Mouse (Mus musculus): ENCODE results near the gene Atxn1.

The Atxn1 gene

DNA sequence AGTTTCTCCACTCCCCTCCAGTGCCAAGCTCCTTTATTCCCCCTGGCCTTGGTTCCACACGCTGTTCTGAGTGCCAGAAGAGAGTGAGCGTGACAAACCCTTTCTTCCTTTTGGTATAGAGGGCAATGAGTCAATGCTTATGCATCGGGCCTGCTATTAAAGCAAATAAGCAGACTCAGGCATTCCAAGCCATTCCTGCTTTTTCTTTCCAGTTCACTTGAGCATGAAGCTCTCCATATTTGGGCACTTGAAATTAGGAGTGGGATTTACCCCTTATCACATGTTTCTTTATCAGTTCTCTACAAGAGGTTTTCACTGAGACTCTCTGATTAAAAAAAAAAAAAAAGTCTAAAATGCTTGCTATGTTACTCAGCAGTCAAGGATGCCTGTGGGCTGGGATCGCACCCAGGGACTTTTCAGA lies 279.9 kb downstream of the Atxn1 start:
- DNase-seq (ENCODE audit: low spot score in 2 of 2) = no peak

DNA sequence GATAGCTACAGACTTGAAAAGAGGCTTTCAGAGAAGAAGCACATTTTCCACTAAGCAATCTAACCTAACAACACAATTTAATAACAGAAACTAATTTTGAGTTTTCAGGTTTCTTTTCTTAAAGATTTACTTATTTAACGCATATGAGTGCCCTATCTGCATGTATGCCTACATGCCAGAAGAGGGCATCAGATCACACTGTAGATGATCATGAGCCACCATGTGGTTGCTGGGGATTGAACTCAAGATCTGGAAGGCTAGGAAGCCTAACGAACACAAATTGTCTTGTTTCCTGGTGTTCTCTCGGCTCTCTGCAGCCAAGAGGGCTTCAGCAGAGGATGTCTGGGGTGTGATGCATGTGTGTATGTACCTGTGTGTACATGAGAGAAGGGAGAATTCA lies 280.8 kb downstream of the Atxn1 start:
- no peak for DNase-seq (ENCODE audit: low spot score in 2 of 2)

- no peak for DNase-seq (ENCODE audit: low spot score in 2 of 2)
These were observed 283.6 kb downstream of the Atxn1 start for GRCm38 (mm10) chr13:45681196-45681595.

- DNase-seq (ENCODE audit: low spot score in 2 of 2) = no peak
These were observed 284.2 kb downstream of the Atxn1 start for GRCm38 (mm10) chr13:45680651-45681050.

DNA sequence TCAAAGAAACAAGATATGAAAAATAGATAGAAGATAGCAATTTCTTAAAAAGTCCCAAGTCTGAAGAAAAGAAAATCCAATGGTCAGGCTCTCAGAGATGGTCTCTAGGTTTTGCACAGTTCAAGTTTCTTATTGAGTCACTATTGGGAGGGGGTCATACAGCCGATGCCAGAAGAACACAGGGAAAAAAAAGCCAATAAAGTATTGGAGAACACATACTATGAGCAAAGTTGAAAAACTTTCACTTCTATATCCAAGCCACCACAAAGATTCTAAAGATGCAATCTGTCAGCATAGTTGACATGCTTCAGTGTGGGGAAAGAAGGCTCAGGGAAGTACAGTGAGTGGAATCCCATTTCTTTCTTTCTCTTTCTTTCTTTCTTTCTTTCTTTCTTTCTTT lies 285.7 kb downstream of the Atxn1 start:
- no peak for DNase-seq (ENCODE audit: low spot score in 2 of 2)

DNA sequence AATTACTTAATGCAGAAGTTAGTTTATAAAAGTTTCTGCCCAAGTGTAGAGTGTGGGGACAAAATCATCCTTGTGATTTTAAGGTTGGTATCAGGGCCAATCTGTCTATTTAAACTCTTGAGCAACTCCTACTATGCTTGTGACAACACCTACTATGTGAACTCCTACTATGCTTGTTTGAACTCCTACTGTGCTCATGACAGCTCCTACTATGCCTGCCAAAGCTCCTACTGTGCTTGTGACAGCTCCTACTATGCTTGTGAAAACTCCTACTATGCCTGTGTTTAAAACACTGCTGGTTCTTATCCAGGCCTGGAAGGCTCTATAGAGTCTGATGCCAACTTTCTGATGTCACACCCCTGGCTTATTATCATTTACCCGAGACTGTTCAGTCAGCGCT lies 292.2 kb downstream of the Atxn1 start:
- no peak for DNase-seq (ENCODE audit: low spot score in 2 of 2)

GRCm38 (mm10) chr13:45669969-45670368 lies 294.8 kb downstream of the Atxn1 start:
- DNase-seq (ENCODE audit: low spot score in 2 of 2) = no peak

DNA sequence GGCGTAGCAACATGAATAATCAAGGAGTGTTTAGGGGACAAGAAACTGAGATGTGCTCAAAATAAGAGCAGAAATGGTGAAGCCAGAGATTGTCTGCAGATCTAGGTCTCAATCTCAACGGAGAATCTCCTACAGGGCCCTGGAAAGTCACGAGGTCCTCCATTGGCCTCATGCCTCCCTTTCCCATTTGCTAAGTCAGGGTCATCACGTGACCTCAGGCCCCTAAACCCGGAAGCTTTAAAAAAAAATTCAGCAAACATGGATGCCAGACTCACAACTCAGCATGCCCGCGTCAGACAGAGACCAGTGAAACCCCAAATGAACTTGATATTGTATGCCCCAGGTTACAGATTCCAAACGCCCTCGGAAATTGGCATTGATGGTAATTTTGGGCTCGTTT lies 302.0 kb downstream of the Atxn1 start:
- no peak for DNase-seq (ENCODE audit: low spot score in 2 of 2)

DNA sequence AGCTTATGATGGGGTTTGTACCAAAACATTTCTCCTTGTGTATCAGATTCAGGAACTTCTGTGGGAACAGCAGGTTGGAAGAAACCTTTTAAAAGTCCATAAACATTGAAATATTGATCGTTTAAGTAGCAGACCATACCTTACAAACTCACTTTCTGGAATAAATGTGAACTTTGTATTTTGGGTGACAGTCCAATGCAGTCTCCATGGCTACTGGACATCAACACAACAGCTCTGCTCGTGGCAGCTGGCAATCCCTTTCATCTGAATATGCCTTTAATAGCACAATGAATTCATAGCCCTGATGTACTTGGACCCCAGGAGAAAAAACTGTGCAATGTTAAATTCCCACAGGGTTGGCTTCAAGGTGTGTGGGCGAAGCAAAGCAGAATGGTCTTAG lies 302.6 kb downstream of the Atxn1 start:
- no peak for DNase-seq (ENCODE audit: low spot score in 2 of 2)

DNA sequence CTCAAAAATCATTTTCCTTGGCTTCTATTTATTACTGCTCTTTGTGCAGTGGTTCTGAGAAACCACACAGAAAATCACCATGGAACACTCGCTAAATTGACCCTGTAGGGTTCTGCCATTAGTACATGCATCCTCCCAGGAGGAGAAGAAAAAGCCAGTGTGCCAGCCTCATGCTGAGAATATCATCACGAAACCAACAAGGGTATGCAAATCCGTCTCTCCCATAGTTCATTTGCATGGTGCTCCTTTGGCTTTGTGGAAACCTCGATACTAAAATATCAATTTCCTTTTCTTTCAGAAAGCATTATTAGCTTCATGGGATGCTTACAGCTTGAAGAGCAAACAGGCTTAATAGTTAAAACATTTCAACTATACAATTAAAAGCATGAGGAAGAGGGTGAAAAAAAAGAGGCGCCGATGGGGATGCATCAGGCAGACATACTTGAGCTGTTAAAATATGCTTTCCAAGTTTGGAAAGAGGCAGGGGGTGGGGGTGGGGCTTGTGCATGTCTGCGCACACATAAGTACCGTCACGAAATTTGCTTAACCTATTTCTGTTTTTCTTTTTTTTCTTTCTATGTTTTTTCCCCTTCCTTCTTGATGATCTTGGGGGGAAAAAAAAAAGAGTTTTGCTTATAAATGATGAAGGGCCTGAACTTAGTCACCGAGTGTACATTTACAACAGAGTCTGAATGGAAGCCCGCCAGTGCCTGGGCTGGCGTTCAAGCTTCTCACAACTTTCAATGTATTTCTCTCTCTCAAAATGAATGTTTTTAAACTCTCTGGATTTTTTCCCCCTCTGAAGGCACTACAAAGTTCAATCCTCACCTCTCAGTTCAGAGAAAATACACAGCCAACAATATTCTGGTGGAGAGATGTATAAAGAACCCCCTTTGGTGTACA lies 303.3 kb downstream of the Atxn1 start:
- no peak for DNase-seq (ENCODE audit: low spot score in 2 of 2)

DNA sequence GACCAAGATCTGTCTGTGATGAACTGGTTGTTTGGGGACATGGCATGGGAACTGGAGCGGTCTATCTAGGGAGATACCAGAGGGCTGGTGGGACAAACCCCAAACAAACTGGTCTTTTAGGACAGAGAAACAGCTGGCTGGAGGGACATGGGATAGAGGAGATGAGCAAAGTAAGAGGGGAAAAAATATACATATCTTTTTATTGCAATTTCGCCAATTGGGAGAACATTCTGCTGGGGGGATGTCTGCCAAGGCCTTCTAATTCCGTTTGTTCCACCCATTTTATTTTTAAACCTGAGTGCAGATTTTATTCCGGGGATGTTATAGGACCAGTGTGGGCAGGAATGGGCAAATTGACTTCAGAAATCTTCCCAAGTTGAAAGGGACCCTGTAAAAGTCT lies 305.0 kb downstream of the Atxn1 start:
- no peak for DNase-seq (ENCODE audit: low spot score in 2 of 2)

- no peak for DNase-seq (ENCODE audit: low spot score in 2 of 2)
These were observed 306.5 kb downstream of the Atxn1 start for GRCm38 (mm10) chr13:45658343-45658742.

DNA sequence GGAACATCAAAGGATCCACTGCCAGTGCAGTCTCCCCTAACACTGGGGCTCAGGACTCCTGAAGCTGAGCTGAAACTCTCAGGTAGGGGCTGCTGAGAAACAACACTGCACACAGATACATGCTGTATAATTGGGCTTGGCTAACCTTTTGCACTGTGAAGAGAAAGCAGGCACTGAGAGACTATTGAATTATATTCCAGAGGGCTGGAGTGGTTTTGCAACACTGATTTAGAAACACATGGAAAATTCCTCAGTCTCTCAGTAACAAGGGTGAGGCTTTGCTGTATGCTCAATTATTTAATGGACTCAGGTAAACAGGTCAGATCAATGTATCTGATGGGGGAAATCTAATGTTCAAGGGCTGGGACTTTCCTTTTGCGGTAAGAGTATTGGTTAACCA lies 307.6 kb downstream of the Atxn1 start:
- DNase-seq (ENCODE audit: low spot score in 2 of 2) = no peak

DNA sequence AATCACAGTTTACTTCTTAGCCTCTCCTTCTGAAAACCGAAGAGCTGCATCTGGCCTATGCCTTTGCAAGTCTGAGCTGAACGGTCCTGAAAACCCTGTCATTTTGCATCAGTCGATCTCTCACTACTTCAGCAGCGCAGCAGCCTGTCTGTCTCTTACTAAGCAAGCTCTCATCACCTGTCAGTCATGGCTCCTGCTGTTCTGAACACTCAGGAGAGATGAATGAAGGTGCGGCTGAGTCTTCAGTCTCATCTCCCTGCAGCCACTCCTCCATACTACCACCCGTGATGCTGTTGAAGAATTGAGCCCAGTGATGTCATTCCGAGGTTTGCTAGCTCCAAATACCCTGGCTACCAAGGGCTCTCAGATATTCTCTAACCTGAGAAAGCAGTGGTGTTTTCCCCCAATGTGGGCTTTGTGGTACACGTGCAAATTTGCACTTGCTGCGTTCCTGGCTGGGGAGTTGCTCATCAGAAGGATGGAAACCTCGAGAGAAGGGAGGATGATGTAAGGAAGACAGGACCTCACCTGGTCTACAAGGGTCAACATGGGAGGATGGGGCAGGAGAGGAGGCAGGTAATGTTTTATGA lies 313.1 kb downstream of the Atxn1 start:
- no peak for DNase-seq (ENCODE audit: low spot score in 2 of 2)

DNA sequence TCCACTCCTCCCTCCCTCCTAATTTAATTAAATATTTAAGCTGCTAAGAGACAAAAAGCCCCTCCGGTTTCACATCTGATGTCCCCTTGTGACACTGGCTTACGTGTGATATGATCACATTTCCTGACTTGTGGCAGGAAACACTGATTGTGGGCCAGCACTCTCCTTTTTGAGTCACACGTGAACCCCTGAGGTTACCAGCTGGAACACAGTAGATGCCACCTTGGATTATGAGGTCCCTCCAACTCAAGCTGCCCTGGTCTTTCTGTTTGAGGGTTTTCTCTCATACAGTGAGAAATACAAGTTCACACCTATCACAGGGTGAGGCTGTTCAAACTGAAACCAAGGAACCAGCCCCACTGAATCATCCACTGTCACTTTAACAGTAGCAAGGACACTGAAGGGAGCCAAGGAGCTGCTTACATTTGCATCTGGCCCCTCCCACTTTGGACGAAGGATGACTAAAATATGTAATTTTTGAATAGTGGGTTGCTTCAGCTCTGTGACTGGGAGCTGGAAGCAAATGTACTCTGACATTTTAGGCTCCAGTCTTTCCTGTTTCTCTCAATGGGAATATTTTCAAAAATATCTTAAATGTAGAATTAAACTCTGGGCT lies 315.5 kb downstream of the Atxn1 start:
- DNase-seq (ENCODE audit: low spot score in 2 of 2) = no peak

DNA sequence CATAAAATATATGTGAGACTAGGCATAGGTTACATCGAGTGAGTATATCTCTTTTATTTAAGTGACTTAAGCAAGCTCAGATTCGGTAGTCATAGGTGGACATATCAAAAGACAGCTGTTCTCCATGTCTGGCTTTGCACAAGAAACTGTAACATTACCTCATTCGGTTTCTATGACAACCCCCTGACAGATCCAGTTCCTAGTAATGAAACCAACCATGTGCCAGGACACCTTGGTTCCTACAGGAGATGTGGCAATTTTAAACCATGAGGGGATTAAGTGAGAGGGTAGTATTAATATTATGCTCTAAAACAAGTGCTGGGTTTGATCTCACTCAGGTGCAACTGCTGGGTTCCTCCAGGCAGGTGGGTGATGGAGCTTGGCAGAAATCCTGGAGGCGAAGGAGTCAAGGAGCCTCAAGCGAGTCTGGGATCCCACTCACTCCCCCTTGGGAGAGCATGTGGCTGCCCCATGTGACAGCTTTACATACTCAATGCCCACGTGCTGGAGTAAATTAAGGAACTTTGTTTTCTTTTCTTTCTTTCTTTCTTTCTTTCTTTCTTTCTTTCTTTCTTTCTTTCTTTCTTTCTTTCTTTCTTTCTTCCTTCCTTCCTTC lies 320.9 kb downstream of the Atxn1 start:
- DNase-seq (ENCODE audit: low spot score in 2 of 2) = no peak

- no peak for DNase-seq (ENCODE audit: low spot score in 2 of 2)
These were observed 321.9 kb downstream of the Atxn1 start for GRCm38 (mm10) chr13:45642913-45643312.

- DNase-seq (ENCODE audit: low spot score in 2 of 2) = no peak
These were observed 324.4 kb downstream of the Atxn1 start for GRCm38 (mm10) chr13:45640431-45640830.

GRCm38 (mm10) chr13:45638281-45638680 lies 326.5 kb downstream of the Atxn1 start:
- DNase-seq (ENCODE audit: low spot score in 2 of 2) = no peak

- peak; percentile 32 to 56 for DNase-seq (ENCODE audit: low spot score in 2 of 2)
These were observed 327.5 kb downstream of the Atxn1 start for GRCm38 (mm10) chr13:45637324-45637723.

- no peak for DNase-seq (ENCODE audit: low spot score in 2 of 2)
These were observed 328.4 kb downstream of the Atxn1 start for GRCm38 (mm10) chr13:45636435-45636834.

DNA sequence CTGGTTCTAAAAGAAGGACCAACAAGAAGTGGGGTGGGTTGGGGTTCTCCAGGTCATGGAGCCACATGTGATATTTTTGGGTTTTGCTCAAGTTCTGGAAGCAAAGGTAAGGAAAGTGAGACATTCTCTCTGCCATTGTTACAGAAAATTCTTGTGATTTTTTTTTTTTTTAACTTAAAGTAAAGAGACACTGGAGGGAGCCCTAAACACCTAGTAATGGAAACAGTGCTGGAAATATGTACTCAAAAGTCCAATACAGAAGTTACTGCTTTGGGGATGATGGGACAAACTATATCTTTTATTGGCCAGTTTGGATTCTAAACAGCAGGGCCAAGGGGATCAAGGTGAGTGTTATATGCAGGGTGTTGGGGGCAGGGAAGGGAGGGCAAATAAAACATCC lies 330.9 kb downstream of the Atxn1 start:
- no peak for DNase-seq (ENCODE audit: low spot score in 2 of 2)

All from urinary bladder, postnatal 36 days (tissue).